Mouse (Mus musculus) ES-E14 (cell line): ENCODE results near the gene Actl11. TPM values are rescaled to one million over a fixed set of nuclear protein-coding genes. Genes with fewer than 3 reads are reported as not detected.

Experiments
- DNase-seq: peaks from one replicate; pipeline ENCODE4 v3.0.0-alpha.2; 2013; ENCODE audit warnings: low read depth, low spot score
- H3K27ac ChIP-seq: 2 replicates; pipeline ENCODE4 v1.5.1; 2012; ENCODE audit warnings: low read depth, mild to moderate bottlenecking, low read length, moderate library complexity, mixed read lengths; ENCODE audit not compliant: poor library complexity, insufficient read depth, severe bottlenecking
- H3K36me3 ChIP-seq: 2 replicates; pipeline ENCODE4 v1.6.1; 2012; ENCODE audit warnings: mild to moderate bottlenecking, low read length, moderate library complexity, mixed read lengths; ENCODE audit not compliant: control insufficient read depth, poor library complexity, insufficient read depth, severe bottlenecking
- H3K4me1 ChIP-seq, 2 experiments: fragments of 150-350 bp in 1 of 2; sonication (generic) in 1 of 2; 2 replicates each; pipeline ENCODE4 v1.6.1; 2012; ENCODE audit warnings: low read length in 2 of 2, mild to moderate bottlenecking in 1 of 2, mixed read lengths in 1 of 2; ENCODE audit not compliant: control insufficient read depth in 2 of 2, insufficient read depth in 2 of 2, poor library complexity in 1 of 2
- H3K4me3 ChIP-seq, 2 experiments: fragments of 150-350 bp in 1 of 2; sonication (generic) in 1 of 2; 2 replicates each; pipeline ENCODE4 v1.5.1; 2012; ENCODE audit warnings: low read length in 2 of 2, low read depth in 1 of 2, mild to moderate bottlenecking in 1 of 2, mixed read lengths in 1 of 2; ENCODE audit not compliant: insufficient read depth in 1 of 2, poor library complexity in 1 of 2, severe bottlenecking in 1 of 2
- H3K9ac ChIP-seq: 2 replicates; pipeline ENCODE4 v1.6.1; 2012; ENCODE audit warnings: low read depth, mild to moderate bottlenecking, low read length, mixed read lengths; ENCODE audit not compliant: poor library complexity, insufficient read depth, severe bottlenecking
- H3K9me3 ChIP-seq: fragments of 150-350 bp; sonication (generic); 2 replicates; pipeline ENCODE4 v1.6.1; 2012; ENCODE audit warnings: low read depth, mild to moderate bottlenecking, low read length; ENCODE audit not compliant: control insufficient read depth, insufficient read depth
- CHD2 ChIP-seq: IDR thresholded peaks from 2 replicates; pipeline ENCODE4 v1.6.1; 2014; ENCODE audit warnings: mild to moderate bottlenecking, low read depth, low read length, inconsistent platforms
- HCFC1 ChIP-seq: IDR thresholded peaks from 2 replicates; pipeline ENCODE4 v1.6.1; 2012; ENCODE audit warnings: low read length, inconsistent platforms, borderline replicate concordance; ENCODE audit not compliant: insufficient read depth
- MAFK ChIP-seq: IDR thresholded peaks from 2 replicates; pipeline ENCODE4 v1.6.1; 2014; ENCODE audit warnings: mild to moderate bottlenecking, low read depth, low read length, inconsistent platforms; ENCODE audit not compliant: insufficient read depth
- ZC3H11A ChIP-seq: IDR thresholded peaks from 2 replicates; pipeline ENCODE4 v1.6.1; 2012; ENCODE audit warnings: low read depth, mild to moderate bottlenecking, inconsistent platforms, low read length, borderline replicate concordance
- ZNF384 ChIP-seq: IDR thresholded peaks from 2 replicates; pipeline ENCODE4 v1.6.1; 2012; ENCODE audit warnings: low read depth, low read length, inconsistent platforms
- in situ Hi-C, 2 experiments: fragments of 600-800 bp; cut with MboI; formaldehyde crosslinking; loops; one replicate each; pipeline ENCODE4 v1.15.1; 2025; ENCODE audit warnings: low sequenced_read_pairs in 2 of 2, inconsistent platforms in 1 of 2; ENCODE audit not compliant: unreplicated experiment in 2 of 2
- total RNA-seq: library from RNA; depleted of rRNA; stranded (reverse); fragments of 300-350 nt; gene quantifications from 2 replicates; pipeline ENCODE4 v1.2.3, GENCODE M21; 2012

Gene Actl11
- total RNA-seq, 1 experiment: not detected

- in situ Hi-C loops: no loop called here
- Histone ChIP-seq H3K9ac (no peak overlapping the region), H3K9me3 (no peaks in the 10 kb centered on the region), H3K4me1 (peaks cover 3 to 8% of the 10 kb centered on the region in 2 experiments; a peak in 2 of 4 replicates), H3K4me3 (no peak overlapping the region), H3K27ac (no peak overlapping the region), H3K36me3 (no peaks in the 10 kb centered on the region)
- DNase-seq: no peak
- TF ChIP-seq ZC3H11A (no peak), MAFK (no peak), ZNF384 (no peak), HCFC1 (no peak)
Observed at GRCm38 (mm10) chr9:107923956-107924355, 4.3 kb upstream of the Actl11 start.

GRCm38 (mm10) chr9:107925251-107925650 is 3.0 kb upstream of the Actl11 start:
- no peak for TF ChIP-seq ZC3H11A
- TF ChIP-seq CHD2: no peak
- TF ChIP-seq ZNF384: no peak
- TF ChIP-seq HCFC1: no peak
- TF ChIP-seq MAFK: no peak
- H3K27ac ChIP-seq: no peak overlapping the region
- H3K9ac ChIP-seq: no peak overlapping the region
- no peaks in the 10 kb centered on the region for H3K9me3 ChIP-seq
- no peak overlapping the region for H3K4me3 ChIP-seq
- peaks cover 3 to 8% of the 10 kb centered on the region in 2 experiments; a peak in 2 of 4 replicates for H3K4me1 ChIP-seq
- H3K36me3 ChIP-seq: no peaks in the 10 kb centered on the region
- in situ Hi-C loops: no loop called here
- no peak for DNase-seq

GRCm38 (mm10) chr9:107926920-107927420 is 1.3 kb upstream of the Actl11 start:
- Histone ChIP-seq H3K4me1 (peaks cover 3 to 8% of the 10 kb centered on the region in 2 experiments; a peak in 2 of 4 replicates), H3K27ac (no peak overlapping the region), H3K36me3 (no peaks in the 10 kb centered on the region), H3K9ac (no peak overlapping the region), H3K4me3 (no peak overlapping the region), H3K9me3 (no peaks in the 10 kb centered on the region)
- in situ Hi-C loops: no loop called here
- TF ChIP-seq ZC3H11A (no peak), CHD2 (no peak), HCFC1 (no peak), ZNF384 (no peak), MAFK (no peak)
- no peak for DNase-seq

- Histone ChIP-seq H3K9ac (no peak overlapping the region), H3K4me3 (no peak overlapping the region), H3K4me1 (peaks cover 3 to 8% of the 10 kb centered on the region in 2 experiments; a peak in 2 of 4 replicates), H3K9me3 (no peaks in the 10 kb centered on the region), H3K36me3 (no peaks in the 10 kb centered on the region), H3K27ac (no peak overlapping the region)
- in situ Hi-C loops: no loop called here
- no peak for TF ChIP-seq HCFC1
- TF ChIP-seq ZNF384: no peak
- TF ChIP-seq CHD2: no peak
- no peak for TF ChIP-seq MAFK
- TF ChIP-seq ZC3H11A: no peak
- DNase-seq: no peak
Observed at GRCm38 (mm10) chr9:107927749-107928148, 520 bp upstream of the Actl11 start.

- in situ Hi-C loops: no loop called here
- Histone ChIP-seq H3K4me3 (no peak overlapping the region), H3K9ac (no peak overlapping the region), H3K27ac (no peak overlapping the region), H3K4me1 (peaks cover 0 to 5% of the 10 kb centered on the region in 2 experiments; a peak in 3 of 4 replicates), H3K9me3 (no peaks in the 10 kb centered on the region), H3K36me3 (no peaks in the 10 kb centered on the region)
- DNase-seq: no peak
- TF ChIP-seq HCFC1: no peak
- TF ChIP-seq ZC3H11A: no peak
- no peak for TF ChIP-seq MAFK
- TF ChIP-seq ZNF384: no peak
- TF ChIP-seq CHD2: no peak
Observed at GRCm38 (mm10) chr9:107932221-107932620, 4.0 kb downstream of the Actl11 start.
